Mouse (Mus musculus) hindbrain, embryonic 12.5 days (tissue): Measurements from ENCODE around the gene Ugt1a9. TPM values are rescaled to one million over a fixed set of nuclear protein-coding genes. Genes with fewer than 3 reads are reported as not detected.
"Not testable (repeated sequence)": the region's sequence is repeated elsewhere in the genome, so short reads cannot be mapped to it uniquely, and the experiment has no call there.

ENCODE experiments used
- ATAC-seq: fragments of 200-750 bp; cut with Nextera tagmentation; 2 replicates; pipeline ENCODE4 v1.8.0; 2017; ENCODE audit warnings: moderate TSS enrichment; ENCODE audit not compliant: low FRiP score
- H3K27ac ChIP-seq: fragments of 300-500 bp; sonication (generic); 2 replicates; pipeline ENCODE4 v1.5.1; 2016; ENCODE audit warnings: mild to moderate bottlenecking
- H3K27me3 ChIP-seq: fragments of 300-500 bp; sonication (generic); 2 replicates; pipeline ENCODE4 v1.6.1; 2016; ENCODE audit warnings: mild to moderate bottlenecking
- H3K36me3 ChIP-seq: fragments of 300-500 bp; sonication (generic); 2 replicates; pipeline ENCODE4 v1.6.1; 2016; ENCODE audit warnings: mild to moderate bottlenecking
- H3K4me1 ChIP-seq: fragments of 300-500 bp; sonication (generic); 2 replicates; pipeline ENCODE4 v1.6.1; 2016
- H3K4me2 ChIP-seq: fragments of 300-500 bp; sonication (generic); replicated peaks from 2 replicates; pipeline ENCODE4 v1.6.1; 2016; ENCODE audit warnings: mild to moderate bottlenecking
- H3K4me3 ChIP-seq: fragments of 300-500 bp; sonication (generic); 2 replicates; pipeline ENCODE4 v1.5.1; 2016; ENCODE audit warnings: mild to moderate bottlenecking
- H3K9ac ChIP-seq: fragments of 300-500 bp; sonication (generic); 2 replicates; pipeline ENCODE4 v1.6.1; 2016; ENCODE audit warnings: mild to moderate bottlenecking, moderate library complexity
- H3K9me3 ChIP-seq: fragments of 300-500 bp; sonication (generic); replicated peaks from 2 replicates; pipeline ENCODE4 v1.6.1; 2016; ENCODE audit warnings: mild to moderate bottlenecking
- WGBS: fragments of 180-500 bp; shearing (Covaris S2); methylation state at CpG from one replicate; pipeline ENCODE4 v1.1.7; 2016; 5-methylcytosine and 5-hydroxymethylcytosine counted together
- polyA plus RNA-seq: library from polyadenylated mRNA; unstranded; fragments of >200 nt; fragmentation: Nextera tagmentation; extraction: Ambion mirVana; gene quantifications from 2 replicates; pipeline ENCODE4 v1.2.1, GENCODE M21; 2016

Ugt1a9 gene
- polyA plus RNA-seq, result not detected in 2 replicates

DNA sequence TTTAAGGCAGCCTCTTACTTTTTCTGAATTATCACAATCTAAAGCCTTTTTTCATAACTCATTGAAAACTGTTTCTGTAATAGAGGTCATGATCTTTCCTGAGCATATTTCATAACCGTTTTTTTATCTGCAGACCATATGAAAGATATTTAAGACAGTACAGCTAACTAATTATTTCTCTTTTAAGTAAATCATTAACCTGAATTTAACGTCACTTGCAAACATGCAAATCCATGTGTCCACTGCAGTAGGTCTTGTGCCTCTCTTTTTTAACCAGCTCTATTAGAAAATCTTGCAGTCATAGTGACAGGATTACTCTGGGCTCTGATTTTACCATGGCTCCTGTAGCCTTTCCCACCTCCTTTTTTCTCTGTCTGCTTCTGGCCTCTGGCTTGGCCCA, at the start of gene Ugt1a9:
Gene Ugt1a9 (plus strand): TSS at position 306 of the 400 bp plus-strand sequence.
- Histone ChIP-seq H3K4me1 (no peaks in the 10 kb centered on the region), H3K27ac (no peak within 1 kb of the TSS), H3K9me3 (no peaks in the 10 kb centered on the region), H3K4me2 (no peak within 1 kb of the TSS), H3K9ac (no peak within 1 kb of the TSS), H3K4me3 (no peak within 1 kb of the TSS), H3K36me3 (no peaks in the 10 kb centered on the region), H3K27me3 (no peaks in the 10 kb centered on the region)
- ATAC-seq, result no peak
- 85% methylated on average over 2 of the region's 2 CpGs for WGBS

- not testable (repeated sequence) for ATAC-seq
Measured at GRCm38 (mm10) chr1:88025244-88025643, 45.4 kb upstream of the Ugt1a9 start.

GRCm38 (mm10) chr1:88043044-88043443, 27.6 kb upstream of the Ugt1a9 start:
- WGBS, result 76% methylated on average over 1 of the region's 2 CpGs
- H3K4me3 ChIP-seq, H3K9ac ChIP-seq, H3K4me2 ChIP-seq, H3K4me1 ChIP-seq, H3K27me3 ChIP-seq, ATAC-seq, H3K36me3 ChIP-seq, H3K27ac ChIP-seq, H3K9me3 ChIP-seq: not testable (repeated sequence)

More at GRCm38 (mm10) chr1:88025244-88025643, 45.4 kb upstream of the Ugt1a9 start:
- whole genome bisulfite sequencing, result 73% methylated on average over 3 of the region's 3 CpGs
- not testable (repeated sequence) for H3K9me3 ChIP-seq, H3K4me2 ChIP-seq, H3K27ac ChIP-seq, H3K9ac ChIP-seq, H3K36me3 ChIP-seq, H3K27me3 ChIP-seq, H3K4me3 ChIP-seq, H3K4me1 ChIP-seq

DNA sequence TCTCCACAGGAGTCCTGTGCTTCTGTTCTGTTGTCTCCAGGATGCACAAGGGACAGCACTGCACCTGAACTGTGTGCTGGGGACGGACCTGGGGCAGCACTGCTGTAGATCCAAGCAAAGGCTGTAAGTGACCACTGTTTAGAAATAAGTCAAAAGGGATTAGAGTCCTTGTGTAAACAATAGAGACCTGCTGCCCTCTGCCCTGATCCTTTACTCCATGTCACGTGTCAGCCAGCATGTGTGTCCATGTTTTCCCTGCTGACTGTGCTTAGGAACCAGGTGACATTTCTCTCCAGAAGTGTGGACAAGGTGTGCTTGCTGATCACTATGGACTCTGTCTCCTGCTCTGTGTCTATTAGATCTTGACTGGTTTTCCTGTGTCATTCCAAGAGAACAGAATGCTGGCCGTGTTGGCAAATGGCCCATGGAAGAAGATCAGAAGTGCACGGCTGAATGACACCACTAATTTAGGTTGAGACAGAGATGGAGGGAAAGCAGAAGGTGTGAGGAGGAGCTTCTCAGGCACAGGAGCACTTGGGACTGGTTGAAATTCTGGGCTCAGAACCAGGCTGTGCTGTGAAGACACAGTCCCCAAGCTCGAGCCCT, 25.7 kb upstream of the Ugt1a9 start:
- not testable (repeated sequence) for H3K9me3 ChIP-seq, ATAC-seq, H3K4me1 ChIP-seq, H3K27me3 ChIP-seq, H3K27ac ChIP-seq, H3K4me2 ChIP-seq, H3K4me3 ChIP-seq, H3K9ac ChIP-seq, H3K36me3 ChIP-seq
- WGBS, result 79% methylated on average over 4 of the region's 5 CpGs

- H3K36me3 ChIP-seq, H3K4me3 ChIP-seq, H3K27ac ChIP-seq, H3K27me3 ChIP-seq, H3K9me3 ChIP-seq, H3K4me2 ChIP-seq, H3K9ac ChIP-seq, H3K4me1 ChIP-seq, ATAC-seq: not testable (repeated sequence)
- 85% methylated on average over 2 of the region's 2 CpGs for WGBS
Measured at GRCm38 (mm10) chr1:88047408-88047807, 23.2 kb upstream of the Ugt1a9 start.

DNA sequence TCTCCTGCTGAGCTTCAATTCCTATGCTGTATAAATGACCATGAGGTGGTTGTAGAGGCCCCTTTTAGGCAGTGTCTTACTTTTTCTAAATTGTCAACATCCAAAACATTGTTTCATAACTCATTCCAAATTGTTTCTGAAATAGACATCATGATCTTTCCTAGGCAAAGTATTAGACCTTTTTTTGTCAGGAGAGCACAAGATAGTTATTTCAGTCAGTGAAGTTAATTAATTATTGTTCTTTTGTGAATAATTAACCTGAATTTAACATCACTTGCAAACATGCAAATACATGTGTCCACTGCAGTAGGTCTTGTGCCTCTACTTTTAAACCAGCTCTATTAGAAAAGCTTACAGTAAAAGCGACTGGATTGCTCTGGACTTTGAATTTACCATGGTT, 15.5 kb upstream of the Ugt1a9 start, which contains the start of gene Ugt1a10:
Gene Ugt1a10 (plus strand): TSS at position 301 of the 400 bp plus-strand sequence.
- no peak within 1 kb of the TSS for H3K4me3 ChIP-seq
- H3K27ac ChIP-seq, result no peak within 1 kb of the TSS
- no peaks in the 10 kb centered on the region for H3K36me3 ChIP-seq
- H3K4me2 ChIP-seq, result no peak within 1 kb of the TSS
- no peak within 1 kb of the TSS for H3K9ac ChIP-seq
- no peaks in the 10 kb centered on the region for H3K4me1 ChIP-seq
- WGBS, result 81% methylated on average over 1 of the region's 1 CpGs
- H3K9me3 ChIP-seq, result no peaks in the 10 kb centered on the region
- H3K27me3 ChIP-seq, result no peaks in the 10 kb centered on the region
- ATAC-seq, result no peak

DNA sequence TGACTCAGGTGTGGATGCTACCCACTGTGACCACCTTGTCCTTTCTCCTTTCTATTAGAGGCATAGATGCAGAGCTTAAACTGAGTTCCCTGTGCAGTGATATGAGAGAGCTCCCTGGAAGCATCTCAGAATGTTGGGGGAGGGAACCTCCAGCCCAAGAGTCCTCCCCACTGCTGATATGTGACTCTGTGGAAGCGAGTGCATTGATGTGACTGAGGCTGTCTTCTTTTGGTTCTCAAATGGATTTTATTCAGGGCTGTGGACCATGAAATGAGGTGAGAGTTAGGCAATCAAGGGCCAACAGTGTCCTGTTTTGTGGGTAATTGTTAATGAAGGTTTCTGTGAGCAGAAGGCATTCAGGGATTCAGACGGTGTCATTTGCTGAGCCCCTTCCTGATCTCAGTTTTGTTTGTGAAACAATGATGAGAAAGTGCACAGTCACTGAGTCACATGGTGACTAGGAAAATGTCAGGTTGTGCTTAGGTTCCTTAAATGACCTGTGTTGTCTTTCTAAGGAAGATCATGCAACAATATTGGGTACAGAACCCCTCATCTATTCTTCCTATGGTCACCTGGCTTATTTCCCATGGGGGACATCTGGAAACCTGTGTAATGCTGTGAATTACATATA, 4.0 kb upstream of the Ugt1a9 start:
- not testable (repeated sequence) for H3K4me2 ChIP-seq, H3K27ac ChIP-seq, H3K9me3 ChIP-seq, ATAC-seq, H3K36me3 ChIP-seq, H3K4me3 ChIP-seq, H3K4me1 ChIP-seq, H3K9ac ChIP-seq, H3K27me3 ChIP-seq
- 65% methylated on average over 1 of the region's 2 CpGs for WGBS

DNA sequence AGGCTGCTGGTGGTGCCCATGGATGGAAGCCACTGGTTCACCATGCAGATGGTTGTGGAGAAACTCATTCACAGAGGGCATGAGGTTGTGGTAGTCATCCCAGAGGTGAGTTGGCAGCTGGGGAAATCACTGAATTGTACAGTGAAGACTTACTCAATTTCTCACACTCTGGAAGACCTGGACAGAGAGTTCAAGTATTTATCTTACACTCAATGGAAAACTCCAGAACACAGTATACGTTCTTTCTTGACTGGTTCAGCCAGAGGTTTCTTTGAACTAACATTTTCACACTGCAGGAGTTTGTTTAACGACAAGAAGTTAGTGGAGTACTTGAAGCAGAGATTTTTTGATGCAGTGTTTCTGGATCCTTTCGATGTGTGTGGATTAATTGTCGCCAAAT, 302 bp downstream of the Ugt1a9 start:
- Histone ChIP-seq H3K27ac (no peak overlapping the region), H3K4me3 (no peak overlapping the region), H3K4me2 (no peak overlapping the region), H3K4me1 (no peaks in the 10 kb centered on the region), H3K9ac (no peak overlapping the region), H3K36me3 (no peaks in the 10 kb centered on the region), H3K27me3 (no peaks in the 10 kb centered on the region), H3K9me3 (no peaks in the 10 kb centered on the region)
- 85% methylated on average over 4 of the region's 4 CpGs for WGBS
- ATAC-seq, result no peak

DNA sequence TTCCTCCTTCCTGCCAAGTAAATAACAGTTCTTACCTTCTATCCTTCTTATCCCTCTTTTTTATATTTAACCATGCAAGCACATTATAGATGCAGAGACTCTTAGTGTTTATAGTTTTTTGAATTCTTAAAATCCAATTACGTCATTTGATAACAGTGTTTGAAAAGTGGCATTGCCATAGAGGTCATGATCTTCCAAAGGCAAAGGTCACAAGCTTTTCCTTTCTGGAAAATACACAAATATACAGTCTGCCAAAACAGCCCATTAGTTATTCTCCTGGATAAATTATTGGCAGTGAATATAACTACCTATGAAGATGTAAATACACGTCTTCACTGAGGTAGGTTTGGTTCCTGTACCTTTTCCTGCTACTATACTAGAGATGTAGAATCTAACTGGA, 3.9 kb downstream of the Ugt1a9 start:
- Histone ChIP-seq H3K9ac (no peak overlapping the region), H3K4me3 (no peak overlapping the region), H3K36me3 (no peaks in the 10 kb centered on the region), H3K27me3 (no peaks in the 10 kb centered on the region), H3K9me3 (no peaks in the 10 kb centered on the region), H3K27ac (no peak overlapping the region), H3K4me2 (no peak overlapping the region), H3K4me1 (no peaks in the 10 kb centered on the region)
- no peak for ATAC-seq
- WGBS, result 93% methylated on average over 2 of the region's 2 CpGs

DNA sequence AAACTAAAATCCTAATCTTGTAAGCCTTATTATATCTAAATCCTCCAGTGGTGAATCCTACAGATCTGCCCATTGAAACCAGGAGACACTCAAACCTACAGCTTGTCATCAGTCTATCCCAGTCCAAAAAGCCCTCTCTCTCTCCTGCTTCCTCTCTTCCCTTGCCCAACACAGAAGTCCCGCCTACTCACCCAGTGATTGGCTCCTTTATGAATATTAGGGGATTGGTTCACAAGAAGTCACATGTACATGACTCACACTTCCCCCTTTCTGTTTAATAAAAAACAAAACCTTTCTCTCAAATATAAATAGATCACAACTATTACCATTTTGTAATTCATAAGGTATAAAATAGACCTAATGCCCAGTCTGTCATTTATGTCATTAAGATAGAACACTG, 6.5 kb downstream of the Ugt1a9 start:
- H3K4me3 ChIP-seq, result no peak overlapping the region
- ATAC-seq, result no peak
- no peak overlapping the region for H3K4me2 ChIP-seq
- no peaks in the 10 kb centered on the region for H3K9me3 ChIP-seq
- H3K27me3 ChIP-seq, result no peaks in the 10 kb centered on the region
- H3K9ac ChIP-seq, result no peak overlapping the region
- no peaks in the 10 kb centered on the region for H3K4me1 ChIP-seq
- no peaks in the 10 kb centered on the region for H3K36me3 ChIP-seq
- WGBS, result 80% methylated on average over 1 of the region's 1 CpGs
- no peak overlapping the region for H3K27ac ChIP-seq

- H3K4me3 ChIP-seq, result no peak overlapping the region
- no peak overlapping the region for H3K4me2 ChIP-seq
- no peaks in the 10 kb centered on the region for H3K9me3 ChIP-seq
- H3K27me3 ChIP-seq, result no peaks in the 10 kb centered on the region
- no peak overlapping the region for H3K27ac ChIP-seq
- WGBS, result 96% methylated on average over 1 of the region's 1 CpGs
- no peaks in the 10 kb centered on the region for H3K36me3 ChIP-seq
- H3K9ac ChIP-seq, result no peak overlapping the region
- no peak for ATAC-seq
- no peaks in the 10 kb centered on the region for H3K4me1 ChIP-seq
Measured at GRCm38 (mm10) chr1:88081670-88082069, 11.1 kb downstream of the Ugt1a9 start.

DNA sequence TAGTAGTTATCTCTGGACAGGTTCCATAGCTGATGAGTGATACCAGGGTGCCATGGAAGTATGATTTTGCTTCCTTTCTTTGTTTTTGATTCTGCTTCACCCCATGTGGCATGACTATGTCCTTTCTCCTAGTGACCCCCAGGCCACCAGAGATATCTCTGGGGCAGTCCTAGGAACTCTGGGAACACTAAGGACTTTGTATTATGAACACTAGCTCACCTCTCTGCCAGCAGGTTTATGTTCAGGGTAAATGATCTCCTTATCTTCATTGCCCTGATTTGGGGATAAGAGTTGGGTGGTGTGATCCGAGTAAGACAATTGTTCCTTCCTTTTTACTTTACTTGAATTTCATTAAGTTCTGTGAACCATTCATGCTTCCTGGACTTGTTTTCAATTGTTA, 15.5 kb downstream of the Ugt1a9 start:
- H3K4me2 ChIP-seq, result no peak overlapping the region
- no peak overlapping the region for H3K4me3 ChIP-seq
- no peaks in the 10 kb centered on the region for H3K9me3 ChIP-seq
- H3K4me1 ChIP-seq, result no peaks in the 10 kb centered on the region
- H3K36me3 ChIP-seq, result no peaks in the 10 kb centered on the region
- H3K9ac ChIP-seq, result no peak overlapping the region
- H3K27me3 ChIP-seq, result no peaks in the 10 kb centered on the region
- H3K27ac ChIP-seq, result no peak overlapping the region
- WGBS, result 75% methylated on average over 1 of the region's 1 CpGs
- no peak for ATAC-seq

- Histone ChIP-seq H3K9ac (no peak within 1 kb of the TSS), H3K27me3 (no peaks in the 10 kb centered on the region), H3K4me2 (no peak within 1 kb of the TSS), H3K4me1 (no peaks in the 10 kb centered on the region), H3K4me3 (no peak within 1 kb of the TSS), H3K27ac (no peak within 1 kb of the TSS), H3K36me3 (no peaks in the 10 kb centered on the region), H3K9me3 (no peaks in the 10 kb centered on the region)
- ATAC-seq, result no peak
- WGBS, result 79% methylated on average over 3 of the region's 3 CpGs
Measured at GRCm38 (mm10) chr1:88087513-88087912, 16.9 kb downstream of the Ugt1a9 start, which contains the start of gene Ugt1a8. Ugt1a8 (plus strand) TSS chr1:88087813.
